Mouse (Mus musculus) stomach, postnatal 0 days (tissue): ENCODE data around the gene Nfib.

Experiments used
- CTCF ChIP-seq: IDR thresholded peaks from 2 replicates; pipeline ENCODE4 v1.5.1; 2016; ENCODE audit warnings: antibody characterized with exemption, low read depth, mild to moderate bottlenecking, moderate library complexity
- EP300 ChIP-seq: optimal IDR thresholded peaks from 2 replicates; pipeline ENCODE3; 2016; ENCODE audit warnings: antibody characterized with exemption

DNA sequence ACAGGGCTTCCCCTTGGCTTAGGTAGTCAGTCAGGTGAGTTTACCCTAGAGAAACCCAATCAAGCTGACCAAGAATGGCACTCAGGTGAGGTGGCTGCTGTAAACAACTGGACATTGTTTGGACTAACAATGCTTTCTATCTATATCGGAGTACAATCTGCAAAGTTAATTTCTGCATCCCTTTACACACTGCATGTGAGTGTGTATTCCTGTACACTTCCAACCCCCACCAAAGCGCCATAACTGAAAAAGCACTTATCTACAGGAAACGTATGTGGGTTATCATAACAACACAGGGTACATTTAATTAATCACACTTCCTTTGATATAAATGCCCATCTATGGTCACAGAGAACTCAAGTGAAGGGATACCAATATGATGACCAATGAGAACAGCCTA lies 346.4 kb downstream of the Nfib start:
- no peak for TF ChIP-seq CTCF
- peak; percentile 40 for TF ChIP-seq EP300
